Mouse (Mus musculus) liver, postnatal 0 days (tissue): Measurements from ENCODE around the gene Pitpnm1.

Experiments
- CTCF ChIP-seq: sonication (generic); IDR thresholded peaks from 2 replicates; pipeline ENCODE4 v1.5.1; 2016; ENCODE audit warnings: antibody characterized with exemption, low read depth
- EP300 ChIP-seq: IDR thresholded peaks from 2 replicates; pipeline ENCODE4 v1.6.1; 2016; ENCODE audit warnings: antibody characterized with exemption, low read depth, mild to moderate bottlenecking

GRCm38 (mm10) chr19:4148491-4148806 is 48.7 kb downstream of the Pitpnm1 start, which contains the start of gene Coro1b:
- TF ChIP-seq CTCF, result no peak
- TF ChIP-seq EP300, result no peak
